Comparison of ENCODE assay signal across 8 mouse cellular contexts in genomic region chr2:32914362-32914761, GRCm38 (mm10). TPM values are rescaled to one million over a fixed set of nuclear protein-coding genes. Genes with fewer than 3 reads are reported as not detected.
DNase-seq lines count a peak whose midpoint lies in the region; ATAC-seq and TF ChIP-seq lines count a peak whose summit lies in the region.

No protein-coding gene starts in this region.

- H3K4me1 ChIP-seq in heart, embryonic 10.5 days: peaks cover 33% of the 10 kb centered on the region
- H3K4me1 ChIP-seq in cortical plate, adult 2 months (ENCODE audit: control insufficient read depth, insufficient read depth, low read length): peaks cover 5% of the 10 kb centered on the region; the same call in 1 of the 2 replicates
- H3K4me1 ChIP-seq in intestine, embryonic 16.5 days (ENCODE audit: control insufficient read depth, insufficient read depth, low read length): peaks cover 13% of the 10 kb centered on the region

- peaks cover 63% of the 10 kb centered on the region for H3K36me3 ChIP-seq in heart, embryonic 10.5 days
- peaks cover 7% of the 10 kb centered on the region for H3K36me3 ChIP-seq in intestine, embryonic 16.5 days (ENCODE audit: control insufficient read depth, insufficient read depth, low read length)

- ATAC-seq in intestine, embryonic 16.5 days: no peak

- TF ChIP-seq POLR2A in cortical plate, adult 2 months (IDR thresholded peaks at IDR 0.05; ENCODE audit: extremely low read depth, insufficient read depth, low read length): no peak

- peak overlapping the region; percentile 89 for H3K27ac ChIP-seq in heart, embryonic 10.5 days
- peak overlapping the region; percentile 75 for H3K27ac ChIP-seq in cortical plate, adult 2 months (ENCODE audit: insufficient read depth, low read length)
- H3K27ac ChIP-seq in intestine, embryonic 16.5 days (ENCODE audit: low read length): peak overlapping the region; percentile 87

- H3K9ac ChIP-seq in intestine, embryonic 16.5 days (ENCODE audit: low read depth, low read length): peak overlapping the region; percentile 64

- H3K4me3 ChIP-seq in heart, embryonic 10.5 days: peak overlapping the region; percentile 19; the same call in 1 of the 2 replicates
- no peak overlapping the region for H3K4me3 ChIP-seq in cortical plate, adult 2 months (ENCODE audit: insufficient read depth, low read length)
- no peak overlapping the region for H3K4me3 ChIP-seq in intestine, embryonic 16.5 days (ENCODE audit: low read length)

- H3K4me2 ChIP-seq in intestine, embryonic 16.5 days (ENCODE audit: low read depth, low read length): no peak overlapping the region

- H3K9me3 ChIP-seq in heart, embryonic 10.5 days: no peaks in the 10 kb centered on the region
- H3K9me3 ChIP-seq in intestine, embryonic 16.5 days (ENCODE audit: control insufficient read depth, low read length): no peaks in the 10 kb centered on the region

- no peak for TF ChIP-seq CTCF in cortical plate, adult 2 months (IDR thresholded peaks at IDR 0.05; ENCODE audit: extremely low read depth, insufficient read depth, low read length)

- H3K27me3 ChIP-seq in heart, embryonic 10.5 days (ENCODE audit: insufficient read depth, poor library complexity, severe bottlenecking): no peaks in the 10 kb centered on the region
- no peaks in the 10 kb centered on the region for H3K27me3 ChIP-seq in intestine, embryonic 16.5 days (replicated peaks; ENCODE audit: control insufficient read depth, insufficient read depth, low read length)

- WGBS in heart, embryonic 10.5 days: 72% methylated on average over 5 of the region's 5 CpGs
- 62% methylated on average over 5 of the region's 5 CpGs for WGBS in intestine, embryonic 16.5 days

- no peak for DNase-seq in heart, embryonic 10.5 days (ENCODE audit: low spot score)
- no peak for DNase-seq in heart, adult 9 months (ENCODE audit: low spot score in 2 of 2)
- DNase-seq in lung, postnatal 4 days: peak; percentile 71 to 89
- DNase-seq in layer of hippocampus, postnatal 25 days (ENCODE audit: extremely low spot score in 1 of 2, low spot score in 1 of 2): no peak
- DNase-seq in gastrocnemius, adult 18-20 months (ENCODE audit: low spot score): no peak
- no peak for DNase-seq in T-cell, adult 2 months (ENCODE audit: low spot score)

RNA-seq across cellular contexts. Expression of gene Fam129b, which starts 38.4 kb away (rescaled TPM):
- 47.1 and 55.5 TPM in 2 replicates for polyA plus RNA-seq in heart, embryonic 10.5 days (2016; fragmentation: Nextera tagmentation; extraction: Ambion mirVana)
- 27.1 and 29.0 TPM in 2 replicates for polyA plus RNA-seq in cortical plate, adult 2 months (2012; rRNA removed)
- polyA plus RNA-seq in intestine, embryonic 16.5 days (2015; fragmentation: Nextera tagmentation; extraction: Ambion mirVana): 35.4 and 37.8 TPM in 2 replicates
- 10 to 100 TPM; 15.1 to 15.7 TPM for total RNA-seq in layer of hippocampus, postnatal 25 days (2021)
- 1 to 10 TPM; 4.8 to 8.2 TPM for total RNA-seq in gastrocnemius, adult 18-20 months (2021)

RNA-seq across cellular contexts. Expression of gene Rpl12, which starts 47.0 kb away (rescaled TPM):
- polyA plus RNA-seq in heart, embryonic 10.5 days (2016; fragmentation: Nextera tagmentation; extraction: Ambion mirVana): 121 and 170 TPM in 2 replicates
- 484 and 506 TPM in 2 replicates for polyA plus RNA-seq in cortical plate, adult 2 months (2012; rRNA removed)
- polyA plus RNA-seq in intestine, embryonic 16.5 days (2015; fragmentation: Nextera tagmentation; extraction: Ambion mirVana): 141 and 162 TPM in 2 replicates
- 100 to 1,000 TPM; 101 to 110 TPM for total RNA-seq in layer of hippocampus, postnatal 25 days (2021)
- 10 to 100 TPM; 78.4 to 90.0 TPM for total RNA-seq in gastrocnemius, adult 18-20 months (2021)

RNA-seq across cellular contexts. Expression of gene Lrsam1, which starts 47.1 kb away (rescaled TPM):
- 7.6 and 8.6 TPM in 2 replicates for polyA plus RNA-seq in heart, embryonic 10.5 days (2016; fragmentation: Nextera tagmentation; extraction: Ambion mirVana)
- polyA plus RNA-seq in cortical plate, adult 2 months (2012; rRNA removed): 25.6 and 25.9 TPM in 2 replicates
- 6.8 and 7.8 TPM in 2 replicates for polyA plus RNA-seq in intestine, embryonic 16.5 days (2015; fragmentation: Nextera tagmentation; extraction: Ambion mirVana)
- 10 to 100 TPM; 35.6 to 36.1 TPM for total RNA-seq in layer of hippocampus, postnatal 25 days (2021)
- 10 to 100 TPM; 11.5 to 13.5 TPM for total RNA-seq in gastrocnemius, adult 18-20 months (2021)

Comparison
In these comparisons a context has a peak if more than half of its experiments do, and no peak if none do; other contexts are left out.
1. DNase-seq: peak in lung, postnatal 4 days (2 of 2); none in heart, embryonic 10.5 days (single experiment), heart, adult 9 months (0 of 2), layer of hippocampus, postnatal 25 days (0 of 2), gastrocnemius, adult 18-20 months (single experiment) and T-cell, adult 2 months (single experiment).
2. Peak in every context shown above with its lines, with median percentiles within 50 percentile points of each other: H3K27ac ChIP-seq.